Mouse (Mus musculus): ENCODE data around the gene Esp24. TPM values are rescaled to one million over a fixed set of nuclear protein-coding genes. Genes with fewer than 3 reads are reported as not detected.
"Not testable (repeated sequence)": the region's sequence is repeated elsewhere in the genome, so short reads cannot be mapped to it uniquely, and the experiment has no call there.

The Esp24 gene
- total RNA-seq (2021), result not detected
- long read RNA-seq, experiment 1, result 0 reads
- long read RNA-seq, experiment 2, result 0 reads

DNA sequence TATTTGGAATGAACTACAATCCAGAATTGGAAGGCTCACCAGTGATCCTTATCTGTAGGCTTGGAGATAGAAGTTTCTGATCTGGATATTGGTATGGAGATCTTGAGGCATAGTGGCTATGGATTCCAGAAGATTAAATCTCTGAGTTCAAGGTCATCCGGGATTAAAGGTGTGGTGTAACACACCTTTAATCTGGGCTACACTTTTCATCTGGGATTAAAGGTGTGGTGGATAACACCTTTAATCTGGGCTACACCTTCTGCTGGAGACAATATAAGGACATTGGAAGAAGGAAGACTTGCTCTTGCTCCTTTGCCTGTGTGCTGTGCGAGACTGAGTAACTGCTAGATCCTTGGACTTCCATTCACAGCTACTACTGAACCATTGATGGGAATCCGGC lies at the start of gene Esp24:
Gene Esp24 (plus strand): TSS at position 301 of the 400 bp plus-strand sequence.
- DNase-seq (ENCODE audit: low spot score in 2 of 2), result not testable (repeated sequence)

DNA sequence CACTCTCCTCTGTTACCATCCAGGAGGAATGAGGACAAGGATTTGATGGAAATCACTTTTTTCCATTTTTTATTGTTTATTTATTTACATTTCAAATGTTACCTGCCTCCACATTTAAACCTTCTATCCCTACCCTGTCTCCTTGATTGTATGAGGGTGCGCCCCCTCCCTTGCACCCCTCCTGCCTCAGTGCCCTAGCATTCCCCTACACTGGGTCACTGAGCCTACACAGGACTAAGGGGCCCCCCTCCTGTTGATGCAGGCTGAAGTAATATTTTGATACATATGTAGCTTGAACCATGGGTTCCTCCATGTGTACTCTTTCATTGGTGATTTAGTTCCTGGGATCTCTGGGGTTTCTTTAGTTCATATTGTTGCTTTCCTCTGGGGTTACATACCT lies 26.6 kb upstream of the Esp24 start:
- no peak for DNase-seq (ENCODE audit: low spot score in 2 of 2)

DNA sequence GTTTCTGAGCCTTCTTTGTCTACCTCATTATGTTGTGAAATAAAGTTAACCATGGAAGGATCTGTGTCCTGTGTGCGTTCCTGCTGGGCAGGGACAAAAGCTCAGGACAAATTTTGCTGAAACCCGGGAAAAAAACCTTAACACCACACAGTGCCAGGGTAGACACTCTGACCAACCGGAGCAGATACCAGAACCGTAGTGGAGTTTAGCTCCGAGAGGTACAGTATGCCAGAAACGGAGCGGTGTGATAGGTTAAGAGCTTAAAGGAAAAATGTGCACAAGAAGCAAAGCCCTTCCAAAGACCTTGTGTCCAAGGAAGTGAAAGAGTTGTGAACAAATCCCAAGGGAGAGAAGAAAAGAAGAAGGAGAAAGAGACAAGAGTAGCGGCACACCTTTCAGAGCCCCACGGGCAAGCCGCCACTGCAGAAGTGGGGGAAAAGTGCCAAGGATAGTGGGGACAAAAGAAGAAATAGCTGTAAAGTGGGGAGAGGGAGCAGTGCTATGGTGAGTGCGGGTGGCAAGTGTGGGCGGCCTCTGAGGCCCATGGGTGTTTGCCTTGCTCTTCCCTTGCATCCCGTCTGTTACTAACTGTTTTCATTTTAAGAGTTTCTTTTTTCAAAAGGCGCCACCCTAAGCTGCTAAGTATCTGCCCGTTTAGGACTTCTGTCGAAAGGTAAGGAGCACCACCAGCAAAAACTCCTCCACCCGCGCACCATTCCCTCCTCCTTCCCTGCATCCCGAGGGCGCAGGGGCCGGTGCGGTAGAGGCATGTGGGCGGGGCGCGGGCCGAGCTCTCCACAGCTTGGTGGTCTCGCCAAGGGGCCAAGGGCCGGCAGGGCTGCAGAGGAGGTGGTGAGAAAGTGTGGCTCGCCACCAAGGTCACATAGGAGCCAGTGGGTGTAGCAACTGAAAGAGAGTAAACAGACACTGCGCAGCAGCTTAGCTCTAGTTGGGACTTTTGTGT lies 25.5 kb upstream of the Esp24 start:
- no peak for DNase-seq (ENCODE audit: low spot score in 2 of 2)

GRCm38 (mm10) chr17:39017184-39017583 lies 19.3 kb upstream of the Esp24 start:
- DNase-seq (ENCODE audit: low spot score in 2 of 2), result no peak

DNA sequence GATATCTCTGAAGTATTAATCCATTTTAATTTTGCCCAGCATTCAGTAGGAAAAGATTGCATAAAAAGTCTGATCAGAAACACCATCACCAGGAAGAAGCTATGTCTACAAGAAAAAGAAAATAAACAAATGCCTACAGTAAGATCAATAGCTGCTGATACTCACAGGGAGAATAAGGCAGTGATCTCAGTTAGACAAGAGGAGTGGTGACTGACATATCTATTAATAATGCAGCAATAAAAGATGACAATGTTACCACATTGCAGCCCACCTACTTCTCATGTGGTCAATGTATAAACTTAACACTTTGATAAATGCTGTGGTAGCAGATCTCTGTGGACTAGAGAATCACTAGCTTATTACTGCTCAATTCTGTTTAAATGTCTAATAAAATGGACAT lies 6.7 kb downstream of the Esp24 start, which contains the start of gene Gm21903:
Gene Gm21903 (minus strand): TSS at position 101 of the 400 bp plus-strand sequence.
- no peak for DNase-seq (ENCODE audit: low spot score in 2 of 2)

GRCm38 (mm10) chr17:39063641-39064040 lies 27.1 kb downstream of the Esp24 start:
- DNase-seq (ENCODE audit: low spot score in 2 of 2), result no peak

GRCm38 (mm10) chr17:39076937-39077336 lies 40.4 kb downstream of the Esp24 start, which contains the start of gene Esp23:
Gene Esp23, minus strand, starts transcription at chr17:39077037.
- no peak for DNase-seq (ENCODE audit: low spot score in 2 of 2)

Other genes starting within 250 kb of the Esp24 start
- gene Gm21903, start 6.6 kb downstream of the Esp24 start, total RNA-seq (2021), result not detected
- not detected for gene Esp23, start 40.3 kb downstream of the Esp24 start, total RNA-seq (2021)
- not detected for gene Esp22, start 58.6 kb downstream of the Esp24 start, total RNA-seq (2021)

Measured in adrenal gland, adult 18-20 months (tissue).